13 mouse cellular contexts compared by ENCODE assay signal in genomic region chr5:129299456-129299765, GRCm38 (mm10).
DNase-seq lines count a peak whose midpoint lies in the region; ATAC-seq and TF ChIP-seq lines count a peak whose summit lies in the region.
"Had no signal": no experiment of that assay in that cellular context is flagged by ENCODE, and none has a peak within 500 bp of the region (broad histone marks: within the 10 kb centered on the region; RNA-seq: fewer than 3 reads in every experiment).

No protein-coding gene starts in this region.

- TF ChIP-seq CTCF in left cerebral cortex, adult 2 months (IDR thresholded peaks at IDR 0.05), result no peak

- H3K27me3 ChIP-seq in embryonic facial prominence, embryonic 14.5 days (replicated peaks; ENCODE audit: control insufficient read depth, insufficient read depth, low read length), result no peaks in the 10 kb centered on the region
- no peaks in the 10 kb centered on the region for H3K27me3 ChIP-seq in liver, embryonic 13.5 days
- H3K27me3 ChIP-seq: hindbrain, embryonic 15.5 days had no signal

- intact Hi-C loops in left cerebral cortex, adult 2 months (cut with DNase I), result no loop called here
- intact Hi-C loops in left cerebral cortex, postnatal 25 days (cut with DNase I), result no loop called here

- no peak overlapping the region for H3K9ac ChIP-seq in embryonic facial prominence, embryonic 14.5 days (ENCODE audit: low read depth, low read length)
- no peak overlapping the region for H3K9ac ChIP-seq in liver, embryonic 13.5 days
- H3K9ac ChIP-seq: hindbrain, embryonic 15.5 days had no signal

- H3K27ac ChIP-seq in left cerebral cortex, adult 2 months, result peak overlapping the region; percentile 15; the same call in 1 of the 2 replicates
- no peak overlapping the region for H3K27ac ChIP-seq in embryonic facial prominence, embryonic 14.5 days (replicated peaks; ENCODE audit: low read depth, low read length)
- H3K27ac ChIP-seq in liver, embryonic 13.5 days, result peak overlapping the region; percentile 34; the same call in 1 of the 2 replicates
- H3K27ac ChIP-seq: hindbrain, embryonic 15.5 days had no signal

- H3K4me3 ChIP-seq in left cerebral cortex, adult 2 months, result no peak overlapping the region
- H3K4me3 ChIP-seq in embryonic facial prominence, embryonic 14.5 days (ENCODE audit: low read depth, low read length), result no peak overlapping the region
- no peak overlapping the region for H3K4me3 ChIP-seq in liver, embryonic 13.5 days (replicated peaks)
- H3K4me3 ChIP-seq: hindbrain, embryonic 15.5 days had no signal

- 28% methylated on average over 2 of the region's 2 CpGs for WGBS in embryonic facial prominence, embryonic 14.5 days
- WGBS in liver, embryonic 13.5 days (ENCODE audit: insufficient replicate concordance), result 41% methylated on average over 2 of the region's 2 CpGs

- no peaks in the 10 kb centered on the region for H3K9me3 ChIP-seq in embryonic facial prominence, embryonic 14.5 days (ENCODE audit: control insufficient read depth, low read length)
- H3K9me3 ChIP-seq in liver, embryonic 13.5 days (replicated peaks), result no peaks in the 10 kb centered on the region
- H3K9me3 ChIP-seq: hindbrain, embryonic 15.5 days had no signal

- 0 out of 2 replicates have a peak, but pooled peaks have one; percentile 37 for ATAC-seq in embryonic facial prominence, embryonic 14.5 days (ENCODE audit: low read depth)
- ATAC-seq in liver, embryonic 13.5 days (ENCODE audit: low read depth), result peak; percentile 52; the same call in 1 of the 2 replicates
- no peak for ATAC-seq in erythroblast, adult 5-6 weeks (replicated peaks; ENCODE audit: low FRiP score, poor library complexity, severe bottlenecking)
- ATAC-seq: midbrain, embryonic 16.5 days had no signal

- H3K36me3 ChIP-seq in embryonic facial prominence, embryonic 14.5 days (ENCODE audit: control insufficient read depth, insufficient read depth, low read length), result no peaks in the 10 kb centered on the region
- H3K36me3 ChIP-seq in liver, embryonic 13.5 days, result no peaks in the 10 kb centered on the region
- H3K36me3 ChIP-seq: hindbrain, embryonic 15.5 days had no signal

- no peak overlapping the region for H3K4me2 ChIP-seq in embryonic facial prominence, embryonic 14.5 days (ENCODE audit: low read depth, low read length)
- no peak overlapping the region for H3K4me2 ChIP-seq in liver, embryonic 13.5 days
- H3K4me2 ChIP-seq: hindbrain, embryonic 15.5 days had no signal

- DNase-seq in adrenal gland, adult 2 months, result peak; percentile 10
- no peak for DNase-seq in adrenal gland, adult 18-20 months (ENCODE audit: low spot score in 2 of 2)
- DNase-seq in left cerebral cortex, adult 2 months (ENCODE audit: extremely low spot score in 1 of 2, low spot score in 2 of 2), result no peak
- DNase-seq in left cerebral cortex, postnatal 25 days (ENCODE audit: low spot score in 2 of 2), result no peak
- DNase-seq in embryonic facial prominence, embryonic 14.5 days (ENCODE audit: low spot score), result peak; percentile 7
- DNase-seq in liver, embryonic 13.5 days, result no peak
- no peak for DNase-seq in yolk sac, embryonic 10.5 days (ENCODE audit: low spot score)
- DNase-seq: cerebellum, postnatal 25 days; layer of hippocampus, postnatal 36 days; thymus, postnatal 25 days had no signal

- no peaks in the 10 kb centered on the region for H3K4me1 ChIP-seq in embryonic facial prominence, embryonic 14.5 days (ENCODE audit: control insufficient read depth, insufficient read depth, low read length)
- H3K4me1 ChIP-seq in liver, embryonic 13.5 days (replicated peaks), result peaks cover 8% of the 10 kb centered on the region

Comparison
In these comparisons a context has a peak if more than half of its experiments do, and no peak if none do; other contexts are left out.
1. DNase-seq: peak in adrenal gland, adult 2 months (single experiment) and embryonic facial prominence, embryonic 14.5 days (single experiment); none in adrenal gland, adult 18-20 months (0 of 2), left cerebral cortex, adult 2 months (0 of 2), left cerebral cortex, postnatal 25 days (0 of 2), liver, embryonic 13.5 days (single experiment) and yolk sac, embryonic 10.5 days (single experiment).